Mouse (Mus musculus): ENCODE measurements around the gene Exoc1. TPM values are rescaled to one million over a fixed set of nuclear protein-coding genes. Genes with fewer than 3 reads are reported as not detected.
A peak's percentile ranks its signal among the peaks of the same experiment; 100 is the strongest.

Exoc1 gene
- total and polyA plus RNA-seq, 3 experiments: 34.2 to 40.8 TPM; not detected in 1

GRCm38 (mm10) chr5:76565321-76565720 lies 36.2 kb downstream of the Exoc1 start:
- Histone ChIP-seq H3K36me3 (ENCODE audit: control insufficient read depth in 1 of 2, insufficient read depth in 2 of 2, low read length in 2 of 2) (peaks cover 0 to 11% of the 10 kb centered on the region in 2 experiments; a peak in 2 of 4 replicates), H3K4me3 (ENCODE audit: control insufficient read depth in 1 of 2, insufficient read depth in 1 of 2, low read depth in 2 of 2, low read length in 2 of 2) (no peak overlapping the region)
- DNase-seq (ENCODE audit: low read depth, low spot score): peak; percentile 92

GRCm38 (mm10) chr5:76574251-76574650 lies 45.1 kb downstream of the Exoc1 start:
- no peak for DNase-seq (ENCODE audit: low read depth, low spot score)
- no peaks in the 10 kb centered on the region for H3K9me3 ChIP-seq (replicated peaks; ENCODE audit: insufficient read depth, low read length)
- H3K9ac ChIP-seq (ENCODE audit: control insufficient read depth, low read depth, low read length, poor library complexity, severe bottlenecking): no peak overlapping the region
- H3K27ac ChIP-seq (ENCODE audit: control insufficient read depth, low read depth, low read length): no peak overlapping the region
- H3K79me2 ChIP-seq (ENCODE audit: control insufficient read depth, insufficient read depth, low read length, poor library complexity): no peaks in the 10 kb centered on the region
- no peaks in the 10 kb centered on the region for H3K4me1 ChIP-seq (ENCODE audit: control insufficient read depth in 1 of 2, insufficient read depth in 2 of 2, low read length in 2 of 2)
- H3K36me3 ChIP-seq (ENCODE audit: control insufficient read depth in 1 of 2, insufficient read depth in 2 of 2, low read length in 2 of 2): peaks cover 0 to 4% of the 10 kb centered on the region in 2 experiments; a peak in 2 of 4 replicates
- H3K27me3 ChIP-seq (ENCODE audit: control insufficient read depth in 1 of 2, insufficient read depth in 2 of 2, low read length in 2 of 2): no peaks in the 10 kb centered on the region
- H3K4me3 ChIP-seq (ENCODE audit: control insufficient read depth in 1 of 2, insufficient read depth in 1 of 2, low read depth in 2 of 2, low read length in 2 of 2): no peak overlapping the region
- TF ChIP-seq JUND (IDR thresholded peaks at IDR 0.05; ENCODE audit: low read depth, low read length) (no peak), EP300 (IDR thresholded peaks at IDR 0.05; ENCODE audit: low read depth in 1 of 2, low read length in 2 of 2) (no peak), CHD1 (IDR thresholded peaks at IDR 0.05; ENCODE audit: low read depth, low read length) (no peak), NRF1 (IDR thresholded peaks at IDR 0.05; ENCODE audit: insufficient read depth, low read depth, low read length, poor library complexity, severe bottlenecking) (no peak), ETS1 (IDR thresholded peaks at IDR 0.05; ENCODE audit: low read depth, low read length) (no peak), MYC (IDR thresholded peaks at IDR 0.05; ENCODE audit: low read depth, low read length) (no peak), BHLHE40 (IDR thresholded peaks at IDR 0.05; ENCODE audit: borderline replicate concordance, low read depth, low read length) (no peak), RAD21 (IDR thresholded peaks at IDR 0.05; ENCODE audit: low read depth, low read length) (peak; percentile 0; the same call in 1 of the 2 replicates), SIN3A (IDR thresholded peaks at IDR 0.05; ENCODE audit: low read length) (no peak), ZKSCAN1 (IDR thresholded peaks at IDR 0.05; ENCODE audit: low read depth, low read length) (no peak), CTCF (IDR thresholded peaks at IDR 0.05 in 2 of 3, conservative IDR thresholded peaks at IDR 0.05 in 1 of 3; ENCODE audit: control insufficient read depth in 1 of 3, insufficient read depth in 1 of 3, low read depth in 2 of 3, low read length in 3 of 3, poor library complexity in 1 of 3, severe bottlenecking in 1 of 3) (peak in 1 of 3 experiments; percentile 21; a peak in 2 of 6 replicates), ZC3H11A (IDR thresholded peaks at IDR 0.05; ENCODE audit: low read depth, low read length) (no peak), SMC3 (IDR thresholded peaks at IDR 0.05; ENCODE audit: low read depth, low read length) (peak; percentile 7; the same call in 1 of the 2 replicates), MEF2A (IDR thresholded peaks at IDR 0.05; ENCODE audit: extremely low read depth, insufficient replicate concordance, low read depth, low read length, poor library complexity, severe bottlenecking) (no peak), TBP (IDR thresholded peaks at IDR 0.05; ENCODE audit: low read depth, low read length) (no peak), UBTF (IDR thresholded peaks at IDR 0.05; ENCODE audit: borderline replicate concordance, insufficient read depth, low read depth, low read length) (no peak), MAFK (IDR thresholded peaks at IDR 0.05; ENCODE audit: borderline replicate concordance, low read depth, low read length) (no peak), GATA1 (IDR thresholded peaks at IDR 0.05; ENCODE audit: low read depth, low read length) (no peak), GABPA (IDR thresholded peaks at IDR 0.05; ENCODE audit: low read depth, low read length) (no peak), ZNF384 (IDR thresholded peaks at IDR 0.05; ENCODE audit: low read depth, low read length) (no peak), USF1 (IDR thresholded peaks at IDR 0.05; ENCODE audit: low read depth, low read length) (no peak), MAX (IDR thresholded peaks at IDR 0.05; ENCODE audit: low read length) (no peak), NELFE (IDR thresholded peaks at IDR 0.05; ENCODE audit: low read depth, low read length) (no peak)

More at GRCm38 (mm10) chr5:76565321-76565720, 36.2 kb downstream of the Exoc1 start:
- H3K79me2 ChIP-seq (ENCODE audit: control insufficient read depth, insufficient read depth, low read length, poor library complexity): no peaks in the 10 kb centered on the region
- H3K4me1 ChIP-seq (ENCODE audit: control insufficient read depth in 1 of 2, insufficient read depth in 2 of 2, low read length in 2 of 2): no peaks in the 10 kb centered on the region
- H3K9me3 ChIP-seq (replicated peaks; ENCODE audit: insufficient read depth, low read length): no peaks in the 10 kb centered on the region
- TF ChIP-seq RAD21 (IDR thresholded peaks at IDR 0.05; ENCODE audit: low read depth, low read length) (peak; percentile 78), MAX (IDR thresholded peaks at IDR 0.05; ENCODE audit: low read length) (peak; percentile 90), JUND (IDR thresholded peaks at IDR 0.05; ENCODE audit: low read depth, low read length) (peak; percentile 90), USF2 (IDR thresholded peaks at IDR 0.05; ENCODE audit: borderline replicate concordance in 1 of 2, insufficient read depth in 1 of 2, low read depth in 1 of 2, low read length in 2 of 2) (no peak), HCFC1 (IDR thresholded peaks at IDR 0.05; ENCODE audit: low read depth, low read length) (peak; percentile 50; the same call in 1 of the 2 replicates), MAFK (IDR thresholded peaks at IDR 0.05; ENCODE audit: borderline replicate concordance, low read depth, low read length) (peak; percentile 74; the same call in 1 of the 2 replicates), SIN3A (IDR thresholded peaks at IDR 0.05; ENCODE audit: low read length) (peak; percentile 64), USF1 (IDR thresholded peaks at IDR 0.05; ENCODE audit: low read depth, low read length) (peak; percentile 52; the same call in 1 of the 2 replicates), CTCF (IDR thresholded peaks at IDR 0.05 in 2 of 3, conservative IDR thresholded peaks at IDR 0.05 in 1 of 3; ENCODE audit: control insufficient read depth in 1 of 3, insufficient read depth in 1 of 3, low read depth in 2 of 3, low read length in 3 of 3, poor library complexity in 1 of 3, severe bottlenecking in 1 of 3) (peak in 2 of 3 experiments; percentile 99 to 100), BHLHE40 (IDR thresholded peaks at IDR 0.05; ENCODE audit: borderline replicate concordance, low read depth, low read length) (no peak), CHD1 (IDR thresholded peaks at IDR 0.05; ENCODE audit: low read depth, low read length) (no peak), ZKSCAN1 (IDR thresholded peaks at IDR 0.05; ENCODE audit: low read depth, low read length) (no peak), NELFE (IDR thresholded peaks at IDR 0.05; ENCODE audit: low read depth, low read length) (no peak), MYC (IDR thresholded peaks at IDR 0.05; ENCODE audit: low read depth, low read length) (peak; percentile 96), SMC3 (IDR thresholded peaks at IDR 0.05; ENCODE audit: low read depth, low read length) (peak; percentile 100), TBP (IDR thresholded peaks at IDR 0.05; ENCODE audit: low read depth, low read length) (0 out of 2 replicates have a peak, but pooled peaks have one; percentile 19), ELF1 (IDR thresholded peaks at IDR 0.05; ENCODE audit: low read depth, low read length) (0 out of 2 replicates have a peak, but pooled peaks have one; percentile 42), GATA1 (IDR thresholded peaks at IDR 0.05; ENCODE audit: low read depth, low read length) (peak; percentile 46; the same call in 1 of the 2 replicates), ZC3H11A (IDR thresholded peaks at IDR 0.05; ENCODE audit: low read depth, low read length) (peak; percentile 96), ZNF384 (IDR thresholded peaks at IDR 0.05; ENCODE audit: low read depth, low read length) (peak; percentile 67)
- no peaks in the 10 kb centered on the region for H3K27me3 ChIP-seq (ENCODE audit: control insufficient read depth in 1 of 2, insufficient read depth in 2 of 2, low read length in 2 of 2)
- H3K9ac ChIP-seq (ENCODE audit: control insufficient read depth, low read depth, low read length, poor library complexity, severe bottlenecking): no peak overlapping the region
- no peak overlapping the region for H3K27ac ChIP-seq (ENCODE audit: control insufficient read depth, low read depth, low read length)
